Mouse (Mus musculus): Measurements from ENCODE around the gene Tlr13.

DNA sequence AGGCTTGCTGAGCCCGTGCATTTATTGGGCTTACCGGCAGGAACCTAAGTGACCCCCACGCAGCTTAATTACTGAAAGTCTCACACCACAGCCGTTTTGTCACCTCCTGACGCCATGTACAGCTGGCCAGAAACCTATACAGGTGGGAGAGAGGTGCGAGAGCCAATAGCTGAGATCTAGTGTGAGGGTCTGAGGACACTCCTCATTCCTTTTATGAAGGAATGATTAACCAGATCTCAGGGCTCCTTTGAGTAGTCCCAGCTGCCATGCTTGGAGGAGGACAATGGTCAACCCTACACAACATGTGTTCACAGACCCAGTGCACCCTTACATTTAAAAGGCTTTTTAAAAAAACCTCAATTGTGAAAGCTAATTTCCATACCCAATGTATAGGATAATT, 14.7 kb upstream of the Tlr13 start:
- TF ChIP-seq CTCF (IDR thresholded peaks at IDR 0.05; ENCODE audit: control insufficient read depth, insufficient read depth, insufficient read length), result no peak
- TF ChIP-seq MYOG (IDR thresholded peaks at IDR 0.05; ENCODE audit: control insufficient read depth, extremely low read depth, insufficient read length), result no peak

Measured in C2C12 (cell line).